ENCODE assay signal across 8 mouse cellular contexts in genomic region chr2:151743845-151744244, GRCm38 (mm10). TPM values are rescaled to one million over a fixed set of nuclear protein-coding genes. Genes with fewer than 3 reads are reported as not detected.
DNase-seq lines count a peak whose midpoint lies in the region; ATAC-seq and TF ChIP-seq lines count a peak whose summit lies in the region.

TSS of gene Psmf1 (minus strand) at chr2:151744186.

- H3K4me2 ChIP-seq in kidney, postnatal 0 days (ENCODE audit: low read length): no peak within 1 kb of the TSS
- H3K4me2 ChIP-seq in intestine, embryonic 14.5 days (ENCODE audit: low read length): no peak within 1 kb of the TSS

- H3K27ac ChIP-seq in kidney, postnatal 0 days: no peak within 1 kb of the TSS
- H3K27ac ChIP-seq in bone marrow, adult 2 months (ENCODE audit: control insufficient read depth, insufficient read depth, low read depth, low read length, poor library complexity): peak within 1 kb of the TSS; percentile 88
- H3K27ac ChIP-seq in intestine, embryonic 14.5 days (ENCODE audit: low read depth): no peak within 1 kb of the TSS

- no peak within 1 kb of the TSS for H3K4me3 ChIP-seq in kidney, postnatal 0 days (replicated peaks; ENCODE audit: low read depth, low read length)
- no peak within 1 kb of the TSS for H3K4me3 ChIP-seq in bone marrow, adult 2 months (replicated peaks; ENCODE audit: control insufficient read depth, low read depth, low read length)
- no peak within 1 kb of the TSS for H3K4me3 ChIP-seq in intestine, embryonic 14.5 days (ENCODE audit: low read depth, low read length)

- H3K9me3 ChIP-seq in kidney, postnatal 0 days (replicated peaks; ENCODE audit: low read length): no peaks in the 10 kb centered on the region
- H3K9me3 ChIP-seq in intestine, embryonic 14.5 days (ENCODE audit: control insufficient read depth, low read length): no peaks in the 10 kb centered on the region

- TF ChIP-seq CTCF in kidney, postnatal 0 days (IDR thresholded peaks at IDR 0.05; ENCODE audit: low read depth): no peak
- no peak for TF ChIP-seq CTCF in bone marrow, adult 2 months (IDR thresholded peaks at IDR 0.05; ENCODE audit: control insufficient read depth, insufficient read depth, low read length)

- no peak for DNase-seq in kidney, postnatal 0 days (ENCODE audit: low spot score)
- DNase-seq in kidney, postnatal 10 days: no peak
- DNase-seq in gastrocnemius, postnatal 36 days: no peak
- DNase-seq in intestine, embryonic 14.5 days (ENCODE audit: low spot score): no peak
- DNase-seq in right cerebral cortex, postnatal 36 days (ENCODE audit: low spot score in 2 of 2): no peak
- no peak for DNase-seq in embryo, embryonic 10.5 days (ENCODE audit: low spot score)

- H3K4me1 ChIP-seq in kidney, postnatal 0 days (replicated peaks; ENCODE audit: insufficient read depth, low read length): peaks cover 15% of the 10 kb centered on the region; the same call in 1 of the 2 replicates
- H3K4me1 ChIP-seq in bone marrow, adult 2 months (ENCODE audit: control insufficient read depth, insufficient read depth, low read length): no peaks in the 10 kb centered on the region; the same call in 1 of the 2 replicates
- peaks cover 14% of the 10 kb centered on the region for H3K4me1 ChIP-seq in intestine, embryonic 14.5 days (replicated peaks; ENCODE audit: control insufficient read depth, insufficient read depth, low read length)

- no peaks in the 10 kb centered on the region for H3K27me3 ChIP-seq in kidney, postnatal 0 days (ENCODE audit: insufficient read depth, low read length)
- H3K27me3 ChIP-seq in intestine, embryonic 14.5 days (replicated peaks; ENCODE audit: control insufficient read depth, insufficient read depth, low read length): 0 out of 2 replicates have a peak, but pooled peaks cover 12% of the 10 kb centered on the region

- no peak within 1 kb of the TSS for H3K9ac ChIP-seq in kidney, postnatal 0 days (ENCODE audit: low read depth, low read length)
- no peak within 1 kb of the TSS for H3K9ac ChIP-seq in intestine, embryonic 14.5 days (ENCODE audit: low read length)

- TF ChIP-seq POLR2A in bone marrow, adult 2 months (IDR thresholded peaks at IDR 0.05; ENCODE audit: borderline replicate concordance, control insufficient read depth, low read depth, low read length): no peak

- no peak for ATAC-seq in kidney, postnatal 0 days (replicated peaks; ENCODE audit: low FRiP score, low read depth)
- no peak for ATAC-seq in intestine, embryonic 14.5 days (replicated peaks; ENCODE audit: low FRiP score, low TSS enrichment, low read depth)
- no peak for ATAC-seq in megakaryocyte, adult 5-6 weeks (ENCODE audit: poor library complexity, severe bottlenecking)

- intact Hi-C loops in gastrocnemius, postnatal 36 days (cut with DNase I): no loop called here

- no peaks in the 10 kb centered on the region for H3K36me3 ChIP-seq in kidney, postnatal 0 days (ENCODE audit: insufficient read depth, low read length)
- no peaks in the 10 kb centered on the region for H3K36me3 ChIP-seq in intestine, embryonic 14.5 days (ENCODE audit: control insufficient read depth, insufficient read depth, low read length)

RNA-seq across cellular contexts. Expression of gene Psmf1, which starts in this region (rescaled TPM):
- 45.1 and 46.6 TPM in 2 replicates for polyA plus RNA-seq in kidney, postnatal 0 days (2015; fragmentation: Nextera tagmentation; extraction: Ambion mirVana)
- polyA plus RNA-seq in bone marrow, adult 2 months (2011; ENCODE audit: insufficient read depth, insufficient read length, low replicate concordance, missing spikeins): 31.9 and 38.6 TPM in 2 replicates
- total RNA-seq in gastrocnemius, postnatal 36 days (2021): 10 to 100 TPM; 17.0 to 19.9 TPM
- polyA plus RNA-seq in intestine, embryonic 14.5 days (2014; fragmentation: Nextera tagmentation; extraction: Ambion mirVana): 44.3 and 44.6 TPM in 2 replicates
- total RNA-seq in megakaryocyte, adult 5-6 weeks (2015): 18.0 and 19.0 TPM in 2 replicates
- total RNA-seq in megakaryocyte, adult 5-6 weeks (2017): 10.1 and 10.8 TPM in 2 replicates
